Mouse (Mus musculus) A20 (cell line): ENCODE measurements around the gene Gstp3.
"Not testable (repeated sequence)": the region's sequence is repeated elsewhere in the genome, so short reads cannot be mapped to it uniquely, and the experiment has no call there.

ENCODE experiments used
- DNase-seq: peaks from one replicate; pipeline ENCODE4 v3.0.0-alpha.2; 2011; ENCODE audit warnings: low read depth, low spot score

Gstp3 gene

GRCm38 (mm10) chr19:4037788-4038232 is 21.6 kb downstream of the Gstp3 start, which contains the start of gene Gstp1:
TSS of gene Gstp1 (minus strand) at chr19:4037985.
- peak; percentile 92 for DNase-seq

GRCm38 (mm10) chr19:4037154-4037787 is 22.1 kb downstream of the Gstp3 start:
- DNase-seq, result not testable (repeated sequence)

- peak; percentile 62 for DNase-seq
These were observed 22.9 kb downstream of the Gstp3 start for GRCm38 (mm10) chr19:4036327-4037045.

GRCm38 (mm10) chr19:4033742-4034141 is 25.6 kb downstream of the Gstp3 start:
- DNase-seq, result no peak

GRCm38 (mm10) chr19:4033298-4033697 is 26.1 kb downstream of the Gstp3 start:
- DNase-seq, result no peak

- DNase-seq, result no peak
These were observed 26.7 kb downstream of the Gstp3 start for GRCm38 (mm10) chr19:4032668-4033067.

GRCm38 (mm10) chr19:4027576-4027975 is 31.8 kb downstream of the Gstp3 start:
- no peak for DNase-seq

- no peak for DNase-seq
These were observed 36.2 kb downstream of the Gstp3 start for GRCm38 (mm10) chr19:4023185-4023584.

- DNase-seq, result peak; percentile 82
These were observed 40.4 kb downstream of the Gstp3 start for GRCm38 (mm10) chr19:4018743-4019583.

GRCm38 (mm10) chr19:4017921-4018587 is 41.3 kb downstream of the Gstp3 start:
- DNase-seq, result no peak

GRCm38 (mm10) chr19:4015635-4016034 is 43.7 kb downstream of the Gstp3 start:
- DNase-seq, result no peak

- no peak for DNase-seq
These were observed 44.6 kb downstream of the Gstp3 start for GRCm38 (mm10) chr19:4014802-4015201.

GRCm38 (mm10) chr19:4013066-4013465 is 46.3 kb downstream of the Gstp3 start:
- DNase-seq, result no peak

GRCm38 (mm10) chr19:4012432-4013022 is 46.8 kb downstream of the Gstp3 start, which contains the start of gene Ndufv1:
TSS of gene Ndufv1 (minus strand) at chr19:4012806.
- peak; percentile 97 for DNase-seq

- DNase-seq, result no peak
These were observed 48.3 kb downstream of the Gstp3 start for GRCm38 (mm10) chr19:4011086-4011485.
